Mouse (Mus musculus): ENCODE measurements around the gene Psg20. TPM values are rescaled to one million over a fixed set of nuclear protein-coding genes. Genes with fewer than 3 reads are reported as not detected.

The Psg20 gene
- not detected for polyA plus RNA-seq (2017; shearing (Covaris generic))

DNA sequence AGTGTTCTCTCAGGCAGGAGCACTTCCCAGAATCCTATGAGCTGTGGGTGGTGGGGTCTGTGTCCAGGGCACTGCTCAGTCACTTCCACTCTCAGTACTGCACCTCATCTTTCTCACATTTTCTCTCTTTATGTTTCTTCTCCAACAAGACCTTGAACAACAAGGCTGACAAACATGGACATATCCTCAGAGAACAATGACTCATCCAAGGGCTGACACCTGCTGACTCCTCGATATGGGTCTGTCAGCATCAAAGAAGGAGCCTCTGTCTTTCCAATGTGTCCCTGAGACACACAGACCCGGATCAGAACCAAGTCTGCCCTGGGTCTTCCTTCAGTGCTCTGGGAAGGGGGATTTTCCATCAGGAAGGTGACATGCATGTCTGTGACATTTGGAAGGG lies at the start of gene Psg20:
Gene Psg20, minus strand, starts transcription at position 101 of the 400 bp plus-strand sequence.

DNA sequence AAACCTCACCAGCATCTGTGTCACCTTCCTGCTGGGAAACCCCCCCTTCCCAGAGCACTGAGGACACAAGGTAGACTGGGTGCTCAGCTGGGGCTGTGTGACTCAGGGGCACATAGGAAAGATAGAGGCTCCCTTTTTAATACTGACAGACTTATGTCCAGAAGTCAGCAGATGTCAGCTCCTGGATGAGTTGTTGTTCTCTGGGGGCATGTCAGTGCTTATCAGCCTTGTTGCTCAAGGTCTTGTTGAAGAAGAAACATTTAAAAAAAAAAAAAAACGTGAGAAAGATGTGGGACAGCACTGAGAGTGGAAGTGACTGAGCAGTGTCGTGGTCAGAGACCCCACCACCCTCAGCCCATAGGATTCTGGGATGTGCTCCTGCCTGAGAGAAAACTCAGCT lies 31.8 kb upstream of the Psg20 start, which contains the start of gene Psg22:
Gene Psg22, plus strand, starts transcription at position 301 of the 400 bp plus-strand sequence.

DNA sequence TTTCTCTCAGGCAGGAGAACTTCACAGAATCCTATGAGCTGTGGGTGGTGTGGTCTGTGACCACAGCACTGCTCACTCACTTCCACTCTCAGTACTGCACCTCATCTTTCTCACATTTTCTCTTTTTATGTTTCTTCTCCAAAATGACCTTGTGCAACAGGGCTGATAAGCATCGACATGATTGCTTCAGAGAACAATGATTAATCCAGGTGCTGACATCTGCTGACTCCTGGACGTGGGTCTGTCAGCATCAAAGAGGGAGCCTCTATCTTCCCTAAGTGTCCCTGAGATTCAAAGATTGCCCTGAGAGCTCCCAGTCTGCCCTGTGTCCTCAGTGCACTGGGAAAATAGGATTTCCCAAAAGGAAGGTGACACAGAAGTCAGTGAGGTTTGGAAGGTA lies 29.4 kb downstream of the Psg20 start, which contains the start of gene Psg21:
Gene Psg21, minus strand, starts transcription at position 101 of the 400 bp plus-strand sequence.

Other genes starting within 250 kb of the Psg20 start
- gene Psg26, start 202.0 kb downstream of the Psg20 start, polyA plus RNA-seq (2017; shearing (Covaris generic)): not detected
- gene Psg25, start 153.9 kb downstream of the Psg20 start, polyA plus RNA-seq (2017; shearing (Covaris generic)): not detected
- not detected for gene Psg27, start 118.9 kb downstream of the Psg20 start, polyA plus RNA-seq (2017; shearing (Covaris generic))
- gene Psg23, start 69.7 kb downstream of the Psg20 start, polyA plus RNA-seq (2017; shearing (Covaris generic)): not detected
- gene Psg21, start 29.5 kb downstream of the Psg20 start, polyA plus RNA-seq (2017; shearing (Covaris generic)): 0.17 TPM
- gene Psg22, start 31.9 kb upstream of the Psg20 start, polyA plus RNA-seq (2017; shearing (Covaris generic)): not detected
- not detected for gene Psg19, start 112.3 kb upstream of the Psg20 start, polyA plus RNA-seq (2017; shearing (Covaris generic))
- gene Psg17, start 135.4 kb upstream of the Psg20 start, polyA plus RNA-seq (2017; shearing (Covaris generic)): not detected
- 0.35 TPM for gene Mill2, start 153.8 kb upstream of the Psg20 start, polyA plus RNA-seq (2017; shearing (Covaris generic))
- 62.9 TPM for gene Pglyrp1, start 185.1 kb upstream of the Psg20 start, polyA plus RNA-seq (2017; shearing (Covaris generic))
- 17.8 TPM for gene Ccdc61, start 224.2 kb upstream of the Psg20 start, polyA plus RNA-seq (2017; shearing (Covaris generic))
- not detected for gene Nova2, start 239.7 kb upstream of the Psg20 start, polyA plus RNA-seq (2017; shearing (Covaris generic))

Measured in effector memory CD4-positive, alpha-beta T cell, adult 5 months (primary cell).